Mouse (Mus musculus): ENCODE data around the gene Strn.

Strn gene

GRCm38 (mm10) chr17:78710258-78710657 is 26.7 kb downstream of the Strn start:
- DNase-seq (ENCODE audit: low spot score in 2 of 2), result no peak

GRCm38 (mm10) chr17:78708422-78708821 is 28.6 kb downstream of the Strn start:
- DNase-seq (ENCODE audit: low spot score in 2 of 2), result no peak

GRCm38 (mm10) chr17:78702988-78703387 is 34.0 kb downstream of the Strn start:
- no peak for DNase-seq (ENCODE audit: low spot score in 2 of 2)

GRCm38 (mm10) chr17:78698965-78699364 is 38.0 kb downstream of the Strn start:
- no peak for DNase-seq (ENCODE audit: low spot score in 2 of 2)

- no peak for DNase-seq (ENCODE audit: low spot score in 2 of 2)
Measured at GRCm38 (mm10) chr17:78697462-78697861, 39.5 kb downstream of the Strn start.

- no peak for DNase-seq (ENCODE audit: low spot score in 2 of 2)
Measured at GRCm38 (mm10) chr17:78696922-78697321, 40.1 kb downstream of the Strn start.

- peak; percentile 18 to 29 for DNase-seq (ENCODE audit: low spot score in 2 of 2)
Measured at GRCm38 (mm10) chr17:78689231-78689630, 47.8 kb downstream of the Strn start.

GRCm38 (mm10) chr17:78687971-78688370 is 49.0 kb downstream of the Strn start:
- DNase-seq (ENCODE audit: low spot score in 2 of 2), result no peak

GRCm38 (mm10) chr17:78685004-78685403 is 52.0 kb downstream of the Strn start:
- DNase-seq (ENCODE audit: low spot score in 2 of 2), result no peak

- DNase-seq (ENCODE audit: low spot score in 2 of 2), result no peak
Measured at GRCm38 (mm10) chr17:78682351-78682750, 54.6 kb downstream of the Strn start.

- DNase-seq (ENCODE audit: low spot score in 2 of 2), result no peak
Measured at GRCm38 (mm10) chr17:78679503-78679902, 57.5 kb downstream of the Strn start.

- no peak for DNase-seq (ENCODE audit: low spot score in 2 of 2)
Measured at GRCm38 (mm10) chr17:78676813-78677212, 60.2 kb downstream of the Strn start.

- DNase-seq (ENCODE audit: low spot score in 2 of 2), result no peak
Measured at GRCm38 (mm10) chr17:78664962-78665545, 71.9 kb downstream of the Strn start.

GRCm38 (mm10) chr17:78654841-78655240 is 82.2 kb downstream of the Strn start:
- DNase-seq (ENCODE audit: low spot score in 2 of 2), result no peak

- no peak for DNase-seq (ENCODE audit: low spot score in 2 of 2)
Measured at GRCm38 (mm10) chr17:78643853-78644475, 93.0 kb downstream of the Strn start.

- DNase-seq (ENCODE audit: low spot score in 2 of 2), result no peak
Measured at GRCm38 (mm10) chr17:78642259-78642658, 94.7 kb downstream of the Strn start.

- DNase-seq (ENCODE audit: low spot score in 2 of 2), result no peak
Measured at GRCm38 (mm10) chr17:78640387-78640786, 96.6 kb downstream of the Strn start.

GRCm38 (mm10) chr17:78639099-78639498 is 97.9 kb downstream of the Strn start:
- DNase-seq (ENCODE audit: low spot score in 2 of 2), result no peak

- DNase-seq (ENCODE audit: low spot score in 2 of 2), result no peak
Measured at GRCm38 (mm10) chr17:78637140-78637539, 99.9 kb downstream of the Strn start.

GRCm38 (mm10) chr17:78635616-78636015 is 101.4 kb downstream of the Strn start:
- no peak for DNase-seq (ENCODE audit: low spot score in 2 of 2)

GRCm38 (mm10) chr17:78624941-78625340 is 112.1 kb downstream of the Strn start:
- no peak for DNase-seq (ENCODE audit: low spot score in 2 of 2)

GRCm38 (mm10) chr17:78621863-78622262 is 115.1 kb downstream of the Strn start:
- no peak for DNase-seq (ENCODE audit: low spot score in 2 of 2)

GRCm38 (mm10) chr17:78620740-78621139 is 116.3 kb downstream of the Strn start:
- no peak for DNase-seq (ENCODE audit: low spot score in 2 of 2)

- DNase-seq (ENCODE audit: low spot score in 2 of 2), result no peak
Measured at GRCm38 (mm10) chr17:78619981-78620380, 117.0 kb downstream of the Strn start.

All from heart, adult 9 months (tissue).